Mouse (Mus musculus): ENCODE measurements around the gene Sema3b.

Sema3b gene

GRCm38 (mm10) chr9:107549297-107550074 lies 59.5 kb downstream of the Sema3b start:
- no peak for DNase-seq (ENCODE audit: extremely low read depth, low read depth, low spot score)

- no peak for DNase-seq (ENCODE audit: extremely low read depth, low read depth, low spot score)
Measured at GRCm38 (mm10) chr9:107548820-107549219, 60.2 kb downstream of the Sema3b start.

GRCm38 (mm10) chr9:107547957-107548356 lies 61.1 kb downstream of the Sema3b start:
- no peak for DNase-seq (ENCODE audit: extremely low read depth, low read depth, low spot score)
